ENCODE assay signal across 8 mouse cellular contexts in the genomic region with DNA sequence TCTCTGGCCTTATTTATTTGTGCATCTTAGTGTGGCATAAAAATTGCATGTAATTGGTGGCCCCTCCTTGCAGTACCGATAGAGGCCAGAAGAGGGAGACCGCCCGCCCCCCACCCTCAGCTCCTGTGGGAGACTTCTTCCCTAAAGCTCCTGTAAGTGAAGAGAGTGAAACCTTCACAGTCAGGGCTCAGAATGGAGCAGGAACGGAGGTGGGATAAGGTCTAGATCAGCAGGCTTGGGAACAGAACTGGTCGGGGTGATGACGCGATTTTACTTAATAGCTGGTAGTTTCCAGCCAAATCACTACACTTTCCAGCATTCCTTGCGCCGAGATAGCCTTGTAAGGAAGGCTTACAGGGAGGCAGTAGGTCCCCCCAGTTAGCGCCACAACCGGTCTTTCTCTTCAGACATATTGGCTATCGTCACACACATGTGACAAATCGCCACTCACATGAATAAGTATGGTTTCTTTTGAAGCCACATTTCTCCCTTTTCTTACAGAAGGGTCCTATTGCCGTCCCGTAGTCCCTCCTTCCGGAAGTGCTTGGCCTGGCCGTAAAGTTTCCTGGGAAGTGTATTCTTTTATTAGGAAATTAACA. TPM values are rescaled to one million over a fixed set of nuclear protein-coding genes. Genes with fewer than 3 reads are reported as not detected.
A peak's percentile ranks its signal among the peaks of the same experiment; 100 is the strongest.
DNase-seq lines count a peak whose midpoint lies in the region; TF ChIP-seq lines count a peak whose summit lies in the region.

No protein-coding gene starts in this region.

- peak overlapping the region; percentile 51 for H3K4me3 ChIP-seq in embryonic facial prominence, embryonic 10.5 days
- H3K4me3 ChIP-seq in kidney, adult 2 months (ENCODE audit: insufficient read depth, low read depth, low read length): peak overlapping the region; percentile 77
- H3K4me3 ChIP-seq in limb, embryonic 10.5 days: peak overlapping the region; percentile 45
- peak overlapping the region; percentile 49 for H3K4me3 ChIP-seq in midbrain, embryonic 10.5 days

- H3K27ac ChIP-seq in embryonic facial prominence, embryonic 10.5 days (replicated peaks): 0 out of 2 replicates have a peak overlapping the region, but pooled peaks have one; percentile 44
- H3K27ac ChIP-seq in kidney, adult 2 months (ENCODE audit: insufficient read depth, low read depth, low read length): peak overlapping the region; percentile 77
- H3K27ac ChIP-seq in limb, embryonic 10.5 days: peak overlapping the region; percentile 67; the same call in 1 of the 2 replicates
- peak overlapping the region; percentile 64 for H3K27ac ChIP-seq in midbrain, embryonic 10.5 days (replicated peaks)

- peak; percentile 64 for DNase-seq in 3134 (ENCODE audit: extremely low read depth, insufficient read length, low spot score)
- DNase-seq in adrenal gland, adult 8-10 months: peak; percentile 62
- DNase-seq in embryonic facial prominence, embryonic 10.5 days (ENCODE audit: low spot score): peak; percentile 73
- peak; percentile 72 for DNase-seq in heart, adult 8-10 months (ENCODE audit: low spot score)
- DNase-seq in kidney, adult 2 months: peak; percentile 66
- peak; percentile 72 for DNase-seq in limb, embryonic 10.5 days (ENCODE audit: low spot score)
- peak; percentile 60 for DNase-seq in midbrain, embryonic 10.5 days (ENCODE audit: low spot score)
- DNase-seq in skeletal muscle tissue, adult 2 months (ENCODE audit: low read depth, low spot score): peak; percentile 43

- H3K27me3 ChIP-seq in embryonic facial prominence, embryonic 10.5 days (replicated peaks; ENCODE audit: low read depth, poor library complexity, severe bottlenecking): no peaks in the 10 kb centered on the region
- H3K27me3 ChIP-seq in kidney, adult 2 months (replicated peaks; ENCODE audit: control insufficient read depth, insufficient read depth, low read length): no peaks in the 10 kb centered on the region
- H3K27me3 ChIP-seq in limb, embryonic 10.5 days (ENCODE audit: low read depth, poor library complexity, severe bottlenecking): no peaks in the 10 kb centered on the region
- no peaks in the 10 kb centered on the region for H3K27me3 ChIP-seq in midbrain, embryonic 10.5 days (ENCODE audit: low read depth, poor library complexity, severe bottlenecking)

- TF ChIP-seq POLR2A in kidney, adult 2 months (IDR thresholded peaks at IDR 0.05; ENCODE audit: low read depth, low read length): no peak

- no peaks in the 10 kb centered on the region for H3K36me3 ChIP-seq in embryonic facial prominence, embryonic 10.5 days (replicated peaks)
- no peaks in the 10 kb centered on the region for H3K36me3 ChIP-seq in kidney, adult 2 months (ENCODE audit: control insufficient read depth, insufficient read depth, low read length)
- no peaks in the 10 kb centered on the region for H3K36me3 ChIP-seq in limb, embryonic 10.5 days
- H3K36me3 ChIP-seq in midbrain, embryonic 10.5 days: no peaks in the 10 kb centered on the region

- no peaks in the 10 kb centered on the region for H3K4me1 ChIP-seq in embryonic facial prominence, embryonic 10.5 days
- no peaks in the 10 kb centered on the region for H3K4me1 ChIP-seq in kidney, adult 2 months (ENCODE audit: control insufficient read depth, insufficient read depth, low read length)
- no peaks in the 10 kb centered on the region for H3K4me1 ChIP-seq in limb, embryonic 10.5 days
- no peaks in the 10 kb centered on the region for H3K4me1 ChIP-seq in midbrain, embryonic 10.5 days

- no peaks in the 10 kb centered on the region for H3K9me3 ChIP-seq in embryonic facial prominence, embryonic 10.5 days
- no peaks in the 10 kb centered on the region for H3K9me3 ChIP-seq in limb, embryonic 10.5 days (replicated peaks)
- no peaks in the 10 kb centered on the region for H3K9me3 ChIP-seq in midbrain, embryonic 10.5 days (replicated peaks)

- WGBS in embryonic facial prominence, embryonic 10.5 days: 29% methylated on average over 17 of the region's 17 CpGs
- 1% methylated on average over 17 of the region's 17 CpGs for WGBS in kidney, adult 2 months
- WGBS in limb, embryonic 10.5 days: 15% methylated on average over 17 of the region's 17 CpGs
- 27% methylated on average over 17 of the region's 17 CpGs for WGBS in midbrain, embryonic 10.5 days

- TF ChIP-seq CTCF in kidney, adult 2 months (conservative IDR thresholded peaks at IDR 0.05; ENCODE audit: insufficient read depth, insufficient read length, low read depth, low read length): peak; percentile 52

RNA-seq across cellular contexts. Expression of gene Prkx, which starts 14.6 kb away (rescaled TPM):
- total RNA-seq in adrenal gland, adult 8-10 months (2022): 10 to 100 TPM; 13.2 to 16.5 (median 15.5) TPM
- 14.6 and 16.1 TPM in 2 replicates for polyA plus RNA-seq in embryonic facial prominence, embryonic 10.5 days (2016; fragmentation: Nextera tagmentation; extraction: Ambion mirVana)
- 10 to 100 TPM; 11.6 to 15.6 (median 14.5) TPM for total RNA-seq in heart, adult 8-10 months (2022)
- 6.4 and 7.4 TPM in 2 replicates for polyA plus RNA-seq in kidney, adult 2 months (2012; rRNA removed)
- polyA plus RNA-seq in limb, embryonic 10.5 days (2016; fragmentation: Nextera tagmentation; extraction: Ambion mirVana): 10.3 and 13.2 TPM in 2 replicates
- polyA plus RNA-seq in midbrain, embryonic 10.5 days (2016; fragmentation: Nextera tagmentation; extraction: Ambion mirVana): 12.6 and 15.2 TPM in 2 replicates

RNA-seq across cellular contexts. Expression of gene Pbsn, which starts 42.7 kb away (rescaled TPM):
- total RNA-seq in adrenal gland, adult 8-10 months (2022): not detected
- polyA plus RNA-seq in embryonic facial prominence, embryonic 10.5 days (2016; fragmentation: Nextera tagmentation; extraction: Ambion mirVana): not detected in 2 replicates
- not detected for total RNA-seq in heart, adult 8-10 months (2022)
- not detected in 2 replicates for polyA plus RNA-seq in kidney, adult 2 months (2012; rRNA removed)
- polyA plus RNA-seq in limb, embryonic 10.5 days (2016; fragmentation: Nextera tagmentation; extraction: Ambion mirVana): not detected in 2 replicates
- not detected in 2 replicates for polyA plus RNA-seq in midbrain, embryonic 10.5 days (2016; fragmentation: Nextera tagmentation; extraction: Ambion mirVana)

RNA-seq across cellular contexts. Expression of gene Gm14744, which starts 53.9 kb away (rescaled TPM):
- total RNA-seq in adrenal gland, adult 8-10 months (2022): not detected
- polyA plus RNA-seq in embryonic facial prominence, embryonic 10.5 days (2016; fragmentation: Nextera tagmentation; extraction: Ambion mirVana): not detected in 2 replicates
- not detected for total RNA-seq in heart, adult 8-10 months (2022)
- polyA plus RNA-seq in kidney, adult 2 months (2012; rRNA removed): not detected in 2 replicates
- not detected in 2 replicates for polyA plus RNA-seq in limb, embryonic 10.5 days (2016; fragmentation: Nextera tagmentation; extraction: Ambion mirVana)
- polyA plus RNA-seq in midbrain, embryonic 10.5 days (2016; fragmentation: Nextera tagmentation; extraction: Ambion mirVana): not detected in 2 replicates

Comparison
In these comparisons a context has a peak if more than half of its experiments do, and no peak if none do; other contexts are left out.
1. Peak in every context shown above with its lines: DNase-seq, H3K4me3 ChIP-seq and H3K27ac ChIP-seq.